Mouse (Mus musculus) G1E (cell line): ENCODE measurements around the gene St8sia1. TPM values are rescaled to one million over a fixed set of nuclear protein-coding genes. Genes with fewer than 3 reads are reported as not detected.

Source experiments
- ATAC-seq: 2 replicates; pipeline ENCODE4 v1.8.0; 2016; ENCODE audit warnings: mild to moderate bottlenecking; ENCODE audit not compliant: insufficient number of reproducible peaks, poor library complexity, low FRiP score, severe bottlenecking; ENCODE audit errors: extremely low read depth
- DNase-seq: peaks from one replicate; pipeline ENCODE4 v3.0.0; 2012; ENCODE audit warnings: low spot score
- H3K27me3 ChIP-seq: 2 replicates; pipeline ENCODE4 v1.6.1; 2012; ENCODE audit warnings: mild to moderate bottlenecking, low read length, inconsistent platforms; ENCODE audit not compliant: insufficient read depth
- H3K36me3 ChIP-seq: replicated peaks from 2 replicates; pipeline ENCODE3; 2012; ENCODE audit warnings: mild to moderate bottlenecking, inconsistent platforms
- H3K4me1 ChIP-seq: 2 replicates; pipeline ENCODE4 v1.6.1; 2012; ENCODE audit warnings: low read depth, low read length, inconsistent platforms, mixed read lengths; ENCODE audit not compliant: insufficient read depth
- H3K4me3 ChIP-seq: 2 replicates; pipeline ENCODE4 v1.5.1; 2012; ENCODE audit warnings: low read depth, mild to moderate bottlenecking, inconsistent platforms, low read length, moderate library complexity, mixed read lengths
- H3K9me3 ChIP-seq: replicated peaks from 2 replicates; pipeline ENCODE4 v1.6.1; 2012; ENCODE audit warnings: inconsistent platforms
- CTCF ChIP-seq: IDR thresholded peaks from 2 replicates; pipeline ENCODE4 v1.5.1; 2012; ENCODE audit warnings: low read depth, low read length, inconsistent platforms, mixed read lengths
- GATA1 ChIP-seq: IDR thresholded peaks from 2 replicates; pipeline ENCODE4 v1.6.1; 2012; ENCODE audit warnings: borderline replicate concordance, low read length, inconsistent platforms, mixed read lengths
- GATA2 ChIP-seq: IDR thresholded peaks from 2 replicates; pipeline ENCODE4 v1.6.1; 2012; ENCODE audit warnings: low read depth, low read length, inconsistent platforms, borderline replicate concordance
- POLR2AphosphoS5 ChIP-seq: IDR thresholded peaks from 2 replicates; pipeline ENCODE4 v1.6.1; 2012; ENCODE audit warnings: low read depth, low read length, inconsistent platforms; ENCODE audit not compliant: insufficient replicate concordance
- TAL1 ChIP-seq: conservative IDR thresholded peaks from 2 replicates; pipeline ENCODE4 v1.6.1; 2012; ENCODE audit warnings: low read depth, low read length, inconsistent platforms, mixed read lengths
- polyA plus RNA-seq: library from polyadenylated mRNA; stranded (reverse); fragments of >175 nt; gene quantifications from 2 replicates; pipeline ENCODE4 v1.2.3, GENCODE M21; 2012
- total RNA-seq, 2 experiments: library from RNA; stranded (forward) in 1 of 2; stranded (reverse) in 1 of 2; fragments of 200-1000 nt in 1 of 2; fragments of >200 nt in 1 of 2; fragmentation: Nextera tagmentation in 1 of 2; gene quantifications; 2 replicates each; pipeline ENCODE4 v1.2.3; 2014 to 2017

Gene St8sia1
- total and polyA plus RNA-seq, 3 experiments = 0.11 TPM; not detected in 2

DNA sequence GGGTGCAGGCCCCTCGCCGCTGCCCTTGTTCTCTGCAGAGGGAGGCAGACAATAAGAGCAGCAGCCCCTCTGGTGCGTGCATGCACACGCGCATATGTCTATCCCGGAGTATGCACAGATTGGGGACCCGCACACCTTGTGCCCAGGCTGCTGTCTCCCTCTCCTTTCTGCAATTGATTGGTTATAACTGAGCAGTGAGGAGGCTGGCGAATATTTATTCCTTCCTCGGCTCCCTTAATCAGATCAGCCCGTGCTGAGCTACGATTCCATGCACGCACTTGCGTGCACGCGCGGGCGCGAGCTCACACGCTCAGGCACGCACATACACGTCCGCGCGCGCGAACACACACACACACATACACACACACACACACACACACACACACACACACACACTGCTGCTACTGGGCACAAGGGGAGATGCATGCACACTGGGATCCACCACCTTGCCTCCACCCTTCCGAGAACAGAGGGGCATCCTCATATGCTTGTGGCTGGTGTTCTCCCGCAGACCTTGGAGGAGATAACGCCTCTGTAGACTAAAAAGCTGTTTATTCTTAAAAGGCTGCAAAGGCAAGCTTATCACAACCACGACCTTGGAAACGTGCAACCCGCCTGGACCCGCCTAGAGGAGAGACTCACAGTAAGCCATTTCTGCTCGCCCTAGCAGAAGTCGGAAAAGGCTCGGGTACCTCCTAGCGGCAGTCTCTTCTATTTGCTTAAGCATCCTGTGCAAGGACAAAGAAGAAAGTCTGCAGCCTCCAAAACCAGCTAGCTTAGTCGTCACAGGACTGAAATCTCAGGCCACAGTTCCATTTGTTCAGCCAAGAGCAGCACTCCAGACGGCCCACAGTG, 506 bp upstream of the St8sia1 start:
- peaks cover 10% of the 10 kb centered on the region; the same call in 1 of the 2 replicates for H3K27me3 ChIP-seq
- no peaks in the 10 kb centered on the region for H3K36me3 ChIP-seq
- ATAC-seq (no peak), DNase-seq (no peak)
- H3K9me3 ChIP-seq = no peaks in the 10 kb centered on the region; the same call in 1 of the 2 replicates
- no peaks in the 10 kb centered on the region for H3K4me1 ChIP-seq
- no peak overlapping the region for H3K4me3 ChIP-seq
- TF ChIP-seq GATA2 = no peak
- TF ChIP-seq POLR2AphosphoS5 = no peak
- no peak for TF ChIP-seq GATA1
- no peak for TF ChIP-seq TAL1
- TF ChIP-seq CTCF = no peak

DNA sequence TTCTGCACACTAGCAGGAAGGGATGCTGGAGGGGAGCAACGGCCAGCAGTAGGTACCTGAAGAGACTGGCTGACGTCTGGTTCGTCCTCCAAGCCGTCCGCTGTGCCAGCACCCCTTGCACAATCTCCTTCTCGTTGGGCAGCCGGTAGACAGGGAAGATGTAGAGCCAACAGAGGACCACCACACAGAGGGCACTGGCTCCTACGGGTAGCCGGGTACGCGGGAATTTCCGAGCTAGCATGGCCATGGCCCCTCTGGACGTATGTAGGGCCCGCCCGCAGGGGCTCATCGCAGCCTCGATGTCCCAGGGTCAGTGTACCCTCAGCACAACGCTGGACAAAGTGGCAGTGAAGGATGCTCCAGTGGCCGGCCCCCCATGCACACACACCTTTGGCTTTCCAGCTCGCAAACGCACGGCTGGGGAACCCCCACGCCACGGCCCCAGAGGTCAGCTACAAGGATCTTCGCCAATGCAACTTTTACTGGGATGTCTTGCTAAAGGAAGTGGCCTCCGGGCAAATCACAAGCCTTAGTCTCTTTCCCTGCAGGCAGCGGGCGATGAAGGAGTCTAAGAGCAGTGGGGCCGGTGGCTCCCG, 674 bp downstream of the St8sia1 start:
- no peak for ATAC-seq
- no peak for DNase-seq
- no peak overlapping the region for H3K4me3 ChIP-seq
- H3K9me3 ChIP-seq = no peaks in the 10 kb centered on the region; the same call in 1 of the 2 replicates
- peaks cover 10% of the 10 kb centered on the region; the same call in 1 of the 2 replicates for H3K27me3 ChIP-seq
- no peaks in the 10 kb centered on the region for H3K36me3 ChIP-seq
- no peak for TF ChIP-seq CTCF
- no peak for TF ChIP-seq GATA1
- no peak for TF ChIP-seq TAL1
- TF ChIP-seq POLR2AphosphoS5 = no peak
- TF ChIP-seq GATA2 = no peak
- no peaks in the 10 kb centered on the region for H3K4me1 ChIP-seq

DNA sequence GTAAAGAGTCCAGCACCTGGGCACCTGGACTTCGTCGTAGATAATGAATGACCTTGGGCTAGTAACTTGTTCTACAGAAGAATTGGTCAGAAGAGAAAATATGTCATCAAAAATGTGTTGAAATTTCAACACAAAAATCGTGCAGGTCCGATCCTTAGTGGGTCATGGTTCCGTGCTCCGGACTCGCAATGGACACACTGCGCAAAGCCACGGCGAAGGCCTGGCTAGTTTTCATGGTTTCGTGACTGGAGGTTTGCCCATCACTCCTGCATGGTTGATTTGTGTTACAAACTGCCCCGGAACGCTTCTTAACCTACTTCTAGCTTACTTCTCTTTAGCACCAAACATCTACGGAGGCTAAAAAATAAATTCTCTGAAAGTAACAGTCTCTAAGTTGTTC, 1.4 kb downstream of the St8sia1 start:
- Histone ChIP-seq H3K27me3 (peaks cover 14% of the 10 kb centered on the region), H3K4me1 (no peaks in the 10 kb centered on the region), H3K36me3 (no peaks in the 10 kb centered on the region), H3K4me3 (no peak overlapping the region), H3K9me3 (no peaks in the 10 kb centered on the region; the same call in 1 of the 2 replicates)
- TF ChIP-seq POLR2AphosphoS5 (no peak), TAL1 (no peak), GATA1 (no peak)
- ATAC-seq (no peak), DNase-seq (no peak)

DNA sequence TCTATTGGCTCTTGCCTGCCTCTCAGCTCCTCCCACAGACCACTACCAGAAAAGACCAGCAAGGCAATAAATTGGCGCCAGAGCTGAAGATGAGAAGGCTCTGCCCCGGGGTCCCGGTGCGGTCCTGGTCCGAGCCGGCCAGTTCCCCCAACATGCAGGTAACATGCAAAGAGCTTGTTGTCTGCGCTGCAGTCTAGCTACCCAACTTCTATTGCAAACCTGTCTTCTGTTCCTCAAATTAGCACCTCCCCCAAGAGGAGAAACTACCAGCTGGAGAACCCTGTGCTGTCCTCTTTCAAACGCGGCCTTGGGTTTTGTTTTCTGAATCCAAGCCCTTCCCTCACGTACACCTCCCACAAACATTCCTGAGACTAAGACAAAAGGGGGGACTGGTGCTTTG, 1.8 kb downstream of the St8sia1 start:
- H3K36me3 ChIP-seq = no peaks in the 10 kb centered on the region
- no peaks in the 10 kb centered on the region for H3K4me1 ChIP-seq
- H3K4me3 ChIP-seq = no peak overlapping the region
- no peaks in the 10 kb centered on the region; the same call in 1 of the 2 replicates for H3K9me3 ChIP-seq
- TF ChIP-seq TAL1 (no peak), POLR2AphosphoS5 (no peak), GATA2 (no peak), CTCF (no peak), GATA1 (no peak)
- DNase-seq (no peak), ATAC-seq (no peak)
- peaks cover 14% of the 10 kb centered on the region for H3K27me3 ChIP-seq

DNA sequence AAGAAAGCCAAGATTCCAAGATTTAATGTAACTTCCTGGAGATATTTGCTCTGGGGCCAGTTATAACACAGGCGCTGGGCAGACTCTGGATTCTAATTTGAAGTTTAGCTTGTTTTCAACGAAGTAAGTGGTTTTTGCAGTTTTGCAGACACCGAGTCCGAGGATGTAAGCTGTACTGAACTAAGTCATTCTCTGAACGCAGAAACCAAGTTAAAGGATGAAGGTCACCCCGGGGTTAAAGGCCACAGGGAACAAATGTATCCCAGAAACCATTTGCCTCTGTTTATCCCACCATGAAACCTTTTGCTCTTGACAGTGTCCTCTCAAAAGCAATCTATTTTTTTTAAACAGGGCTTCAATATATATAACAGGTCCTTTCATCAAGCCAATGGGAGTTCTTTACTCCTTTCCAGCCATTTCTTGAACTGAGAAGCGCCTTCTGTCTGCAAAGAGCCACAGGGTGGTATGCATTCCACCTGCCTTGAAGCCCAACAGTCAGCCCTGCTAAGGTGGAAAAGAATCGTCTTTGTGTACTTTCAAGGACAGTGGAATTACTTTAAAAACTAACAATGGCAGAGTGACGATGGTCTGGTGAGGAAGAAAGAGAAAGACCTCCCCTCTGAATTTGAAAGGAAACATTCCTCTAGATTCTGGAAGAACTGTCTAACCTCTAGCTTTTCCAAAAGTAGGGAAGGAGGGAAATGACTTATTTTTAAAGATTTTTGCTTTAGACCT, 2.4 kb downstream of the St8sia1 start:
- H3K27me3 ChIP-seq = peaks cover 14% of the 10 kb centered on the region
- H3K9me3 ChIP-seq = no peaks in the 10 kb centered on the region; the same call in 1 of the 2 replicates
- TF ChIP-seq TAL1 = no peak
- no peak for TF ChIP-seq POLR2AphosphoS5
- no peak for TF ChIP-seq GATA1
- TF ChIP-seq CTCF = no peak
- TF ChIP-seq GATA2 = no peak
- no peaks in the 10 kb centered on the region for H3K36me3 ChIP-seq
- ATAC-seq (no peak), DNase-seq (no peak)
- no peak overlapping the region for H3K4me3 ChIP-seq
- no peaks in the 10 kb centered on the region for H3K4me1 ChIP-seq

DNA sequence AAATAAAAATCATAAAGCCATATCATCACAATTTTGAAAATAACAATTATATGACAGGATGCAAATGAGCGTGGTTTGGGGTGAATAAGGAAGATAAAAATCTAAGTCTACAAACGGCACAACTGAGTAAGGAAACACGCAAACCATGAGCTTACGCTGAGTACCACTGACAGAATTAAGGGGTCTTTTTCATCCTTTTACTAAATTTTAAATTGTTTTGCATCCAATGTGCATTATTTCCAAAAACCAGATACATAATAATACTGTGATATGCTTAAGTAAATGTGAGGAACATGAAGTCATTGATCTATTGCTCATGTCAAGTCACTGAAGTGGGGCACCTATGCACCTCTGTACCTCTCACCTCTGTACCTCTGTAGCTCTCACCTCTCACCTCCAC, 7.7 kb downstream of the St8sia1 start:
- Histone ChIP-seq H3K27me3 (peaks cover 4% of the 10 kb centered on the region), H3K4me1 (no peaks in the 10 kb centered on the region; the same call in 1 of the 2 replicates), H3K4me3 (no peak overlapping the region), H3K9me3 (no peaks in the 10 kb centered on the region), H3K36me3 (no peaks in the 10 kb centered on the region)
- TF ChIP-seq CTCF = no peak
- DNase-seq (no peak), ATAC-seq (no peak)
